Mouse (Mus musculus): Measurements from ENCODE around the gene Alpk1. TPM values are rescaled to one million over a fixed set of nuclear protein-coding genes. Genes with fewer than 3 reads are reported as not detected.

Alpk1 gene
- polyA plus RNA-seq, 1 experiment from 2014 or later: 1.1 TPM

GRCm38 (mm10) chr3:127728851-127729512, 51.3 kb downstream of the Alpk1 start:
- Histone ChIP-seq H3K27ac (no peak overlapping the region), H3K4me2 (no peak overlapping the region), H3K9ac (no peak overlapping the region), H3K36me3 (ENCODE audit: poor library complexity, severe bottlenecking) (no peaks in the 10 kb centered on the region), H3K27me3 (peaks cover 42% of the 10 kb centered on the region), H3K9me3 (replicated peaks) (no peaks in the 10 kb centered on the region), H3K4me1 (peaks cover 17% of the 10 kb centered on the region), H3K4me3 (no peak overlapping the region)
- WGBS: 35% methylated on average over 17 of the region's 17 CpGs
- peak; percentile 28 for ATAC-seq

- Histone ChIP-seq H3K4me3 (no peak overlapping the region), H3K9me3 (replicated peaks) (no peaks in the 10 kb centered on the region), H3K36me3 (ENCODE audit: poor library complexity, severe bottlenecking) (no peaks in the 10 kb centered on the region), H3K27me3 (peaks cover 41% of the 10 kb centered on the region), H3K27ac (no peak overlapping the region), H3K4me2 (no peak overlapping the region), H3K4me1 (peaks cover 17% of the 10 kb centered on the region), H3K9ac (no peak overlapping the region)
- WGBS: 63% methylated on average over 9 of the region's 9 CpGs
- no peak for ATAC-seq
These were observed 52.3 kb downstream of the Alpk1 start for GRCm38 (mm10) chr3:127728046-127728445.

GRCm38 (mm10) chr3:127720948-127721347, 59.4 kb downstream of the Alpk1 start:
- Histone ChIP-seq H3K36me3 (ENCODE audit: poor library complexity, severe bottlenecking) (no peaks in the 10 kb centered on the region), H3K4me1 (peaks cover 30% of the 10 kb centered on the region), H3K27ac (no peak overlapping the region), H3K4me3 (no peak overlapping the region), H3K9ac (no peak overlapping the region), H3K4me2 (no peak overlapping the region), H3K9me3 (replicated peaks) (no peaks in the 10 kb centered on the region), H3K27me3 (peaks cover 37% of the 10 kb centered on the region)
- ATAC-seq: no peak
- WGBS: 77% methylated on average over 4 of the region's 4 CpGs

- no peak overlapping the region for H3K9ac ChIP-seq
- H3K27me3 ChIP-seq: peaks cover 38% of the 10 kb centered on the region
- no peak overlapping the region for H3K4me3 ChIP-seq
- WGBS: 20% methylated on average over 6 of the region's 6 CpGs
- peaks cover 30% of the 10 kb centered on the region for H3K4me1 ChIP-seq
- H3K36me3 ChIP-seq (ENCODE audit: poor library complexity, severe bottlenecking): no peaks in the 10 kb centered on the region
- ATAC-seq: peak; percentile 65; the same call in 1 of the 2 replicates
- peak overlapping the region; percentile 15 for H3K4me2 ChIP-seq
- H3K9me3 ChIP-seq (replicated peaks): no peaks in the 10 kb centered on the region
- H3K27ac ChIP-seq: peak overlapping the region; percentile 55
These were observed 60.3 kb downstream of the Alpk1 start for GRCm38 (mm10) chr3:127720050-127720449.

- H3K9me3 ChIP-seq (replicated peaks): no peaks in the 10 kb centered on the region
- H3K4me2 ChIP-seq: 0 out of 2 replicates have a peak overlapping the region, but pooled peaks have one; percentile 15
- H3K36me3 ChIP-seq (ENCODE audit: poor library complexity, severe bottlenecking): no peaks in the 10 kb centered on the region
- no peak for ATAC-seq
- 16% methylated on average over 5 of the region's 5 CpGs for WGBS
- H3K27me3 ChIP-seq: peaks cover 38% of the 10 kb centered on the region
- H3K27ac ChIP-seq: peak overlapping the region; percentile 68
- peaks cover 30% of the 10 kb centered on the region for H3K4me1 ChIP-seq
- H3K4me3 ChIP-seq: no peak overlapping the region
- no peak overlapping the region for H3K9ac ChIP-seq
These were observed 60.7 kb downstream of the Alpk1 start for GRCm38 (mm10) chr3:127719601-127720000.

- Histone ChIP-seq H3K9ac (no peak overlapping the region), H3K27ac (peak overlapping the region; percentile 54), H3K4me3 (no peak overlapping the region), H3K36me3 (ENCODE audit: poor library complexity, severe bottlenecking) (no peaks in the 10 kb centered on the region), H3K9me3 (replicated peaks) (no peaks in the 10 kb centered on the region; the same call in 1 of the 2 replicates), H3K4me1 (peaks cover 45% of the 10 kb centered on the region), H3K4me2 (no peak overlapping the region), H3K27me3 (peaks cover 46% of the 10 kb centered on the region)
- 0 out of 2 replicates have a peak, but pooled peaks have one; percentile 31 for ATAC-seq
- 6% methylated on average over 2 of the region's 2 CpGs for WGBS
These were observed 63.6 kb downstream of the Alpk1 start for GRCm38 (mm10) chr3:127716759-127717158.

- Histone ChIP-seq H3K4me1 (peaks cover 32% of the 10 kb centered on the region), H3K27me3 (peaks cover 58% of the 10 kb centered on the region), H3K4me2 (peak overlapping the region; percentile 21; the same call in 1 of the 2 replicates), H3K27ac (peak overlapping the region; percentile 75), H3K4me3 (no peak overlapping the region), H3K9ac (no peak overlapping the region; the same call in 1 of the 2 replicates), H3K36me3 (ENCODE audit: poor library complexity, severe bottlenecking) (no peaks in the 10 kb centered on the region), H3K9me3 (replicated peaks) (no peaks in the 10 kb centered on the region; the same call in 1 of the 2 replicates)
- peak; percentile 94 for ATAC-seq
- 30% methylated on average over 9 of the region's 9 CpGs for WGBS
These were observed 67.2 kb downstream of the Alpk1 start for GRCm38 (mm10) chr3:127713112-127713511.

- Histone ChIP-seq H3K9ac (no peak overlapping the region), H3K4me1 (peaks cover 34% of the 10 kb centered on the region), H3K4me3 (no peak overlapping the region), H3K4me2 (no peak overlapping the region), H3K27ac (peak overlapping the region; percentile 14; the same call in 1 of the 2 replicates), H3K36me3 (ENCODE audit: poor library complexity, severe bottlenecking) (no peaks in the 10 kb centered on the region), H3K9me3 (replicated peaks) (no peaks in the 10 kb centered on the region; the same call in 1 of the 2 replicates), H3K27me3 (peaks cover 55% of the 10 kb centered on the region)
- ATAC-seq: no peak
- WGBS: 84% methylated on average over 3 of the region's 3 CpGs
These were observed 68.8 kb downstream of the Alpk1 start for GRCm38 (mm10) chr3:127711536-127711935.

- 0 out of 2 replicates have a peak overlapping the region, but pooled peaks have one; percentile 30 for H3K9ac ChIP-seq
- peak; percentile 31; the same call in 1 of the 2 replicates for ATAC-seq
- H3K4me1 ChIP-seq: peaks cover 35% of the 10 kb centered on the region
- peak overlapping the region; percentile 92 for H3K27ac ChIP-seq
- H3K4me2 ChIP-seq: no peak overlapping the region
- no peaks in the 10 kb centered on the region for H3K36me3 ChIP-seq (ENCODE audit: poor library complexity, severe bottlenecking)
- no peak overlapping the region for H3K4me3 ChIP-seq
- 13% methylated on average over 5 of the region's 5 CpGs for WGBS
- peaks cover 7% of the 10 kb centered on the region for H3K9me3 ChIP-seq (replicated peaks)
- H3K27me3 ChIP-seq: peaks cover 59% of the 10 kb centered on the region
These were observed 73.2 kb downstream of the Alpk1 start for GRCm38 (mm10) chr3:127707089-127707485.

GRCm38 (mm10) chr3:127706445-127707088, 73.8 kb downstream of the Alpk1 start:
- ATAC-seq: peak; percentile 6; the same call in 1 of the 2 replicates

GRCm38 (mm10) chr3:127705515-127706444, 74.5 kb downstream of the Alpk1 start:
- H3K27me3 ChIP-seq: peaks cover 61% of the 10 kb centered on the region
- H3K9me3 ChIP-seq (replicated peaks): peaks cover 7% of the 10 kb centered on the region
- peak overlapping the region; percentile 56 for H3K4me2 ChIP-seq
- WGBS: under 1% methylated on average over 30 of the region's 30 CpGs
- ATAC-seq: peak; percentile 88
- 0 out of 2 replicates have a peak overlapping the region, but pooled peaks have one; percentile 23 for H3K9ac ChIP-seq
- H3K27ac ChIP-seq: peak overlapping the region; percentile 92
- peak overlapping the region; percentile 26 for H3K4me3 ChIP-seq
- H3K36me3 ChIP-seq (ENCODE audit: poor library complexity, severe bottlenecking): no peaks in the 10 kb centered on the region
- H3K4me1 ChIP-seq: peaks cover 41% of the 10 kb centered on the region

More at GRCm38 (mm10) chr3:127706445-127707088, 73.8 kb downstream of the Alpk1 start:
- peaks cover 7% of the 10 kb centered on the region for H3K9me3 ChIP-seq (replicated peaks)
- no peaks in the 10 kb centered on the region for H3K36me3 ChIP-seq (ENCODE audit: poor library complexity, severe bottlenecking)
- 21% methylated on average over 8 of the region's 8 CpGs for WGBS
- peak overlapping the region; percentile 56 for H3K4me2 ChIP-seq
- H3K27ac ChIP-seq: peak overlapping the region; percentile 92
- peaks cover 61% of the 10 kb centered on the region for H3K27me3 ChIP-seq
- peak overlapping the region; percentile 30; the same call in 1 of the 2 replicates for H3K9ac ChIP-seq
- peak overlapping the region; percentile 26 for H3K4me3 ChIP-seq
- peaks cover 35% of the 10 kb centered on the region for H3K4me1 ChIP-seq

Data from forebrain, embryonic 13.5 days (tissue).